Mouse (Mus musculus) gastrocnemius, adult 8-10 months (tissue): ENCODE measurements at regions not wholly inside any gene's neighbourhood (a gene's known extent, or its start where the extent isn't known, plus 50 kb on each side); places are given as distances from the start of the nearest gene placed in this dataset.

ENCODE experiments used
- DNase-seq, 2 experiments: peaks; one replicate each; pipeline ENCODE4 v3.0.0; 2022; ENCODE audit warnings: low spot score in 2 of 2

GRCm38 (mm10) chr13:60426192-60426840 is 175.4 kb upstream of the Dapk1 start:
- no peak for DNase-seq

GRCm38 (mm10) chr13:60427077-60427476 is 174.7 kb upstream of the Dapk1 start:
- no peak for DNase-seq

GRCm38 (mm10) chr13:60427755-60428385 is 173.9 kb upstream of the Dapk1 start:
- peak; percentile 29 to 52 for DNase-seq

- no peak for DNase-seq
These were observed 172.6 kb upstream of the Dapk1 start for GRCm38 (mm10) chr13:60429148-60429547.

GRCm38 (mm10) chr13:60431412-60431811 is 170.3 kb upstream of the Dapk1 start:
- DNase-seq, result no peak

GRCm38 (mm10) chr13:60434221-60435210 is 167.2 kb upstream of the Dapk1 start:
- no peak for DNase-seq

GRCm38 (mm10) chr13:60435333-60435732 is 166.4 kb upstream of the Dapk1 start:
- DNase-seq, result no peak

GRCm38 (mm10) chr13:60438177-60438576 is 163.6 kb upstream of the Dapk1 start:
- no peak for DNase-seq

- no peak for DNase-seq
These were observed 161.2 kb upstream of the Dapk1 start for GRCm38 (mm10) chr13:60440586-60440985.

GRCm38 (mm10) chr13:60445164-60445563 is 156.6 kb upstream of the Dapk1 start:
- DNase-seq, result no peak

GRCm38 (mm10) chr13:60446926-60447325 is 154.8 kb upstream of the Dapk1 start:
- DNase-seq, result no peak

GRCm38 (mm10) chr13:60450721-60451506 is 150.8 kb upstream of the Dapk1 start:
- DNase-seq, result no peak

- no peak for DNase-seq
These were observed 147.8 kb upstream of the Dapk1 start for GRCm38 (mm10) chr13:60453821-60454483.

- DNase-seq, result no peak
These were observed 146.6 kb upstream of the Dapk1 start for GRCm38 (mm10) chr13:60455033-60455619.

- DNase-seq, result no peak
These were observed 145.7 kb upstream of the Dapk1 start for GRCm38 (mm10) chr13:60455863-60456551.

- no peak for DNase-seq
These were observed 144.5 kb upstream of the Dapk1 start for GRCm38 (mm10) chr13:60457277-60457676.

GRCm38 (mm10) chr13:60459002-60459401 is 142.7 kb upstream of the Dapk1 start:
- no peak for DNase-seq

GRCm38 (mm10) chr13:60466553-60467313 is 135.0 kb upstream of the Dapk1 start:
- DNase-seq, result no peak
